Mouse (Mus musculus) embryonic stem cell, embryonic (primary cell): Measurements from ENCODE around the gene Polr2h.

Source experiments
- CTCF ChIA-PET, 4 experiments: fragments of 300-600 bp in 2 of 4; fragments of 350-600 bp in 2 of 4; sonication (Branson Sonifier 250); formaldehyde crosslinking; loops; one replicate each; lab custom pipeline; 2022; ENCODE audit warnings: inconsistent platforms in 2 of 4; lab: Charles Lee
- POLR2A ChIA-PET, 4 experiments: fragments of 300-600 bp in 2 of 4; fragments of 350-600 bp in 2 of 4; sonication (Branson Sonifier 250); formaldehyde crosslinking; loops; one replicate each; lab custom pipeline; 2022; ENCODE audit warnings: antibody characterized with exemption in 4 of 4, inconsistent platforms in 1 of 4; lab: Charles Lee

Gene Polr2h

GRCm38 (mm10) chr16:20717181-20717977, at the start of gene Polr2h, which contains the start of gene Clcn2:
Gene Polr2h (plus strand): TSS chr16:20717665.
Gene Clcn2 (minus strand): TSS chr16:20717746.
- ChIA-PET POLR2A (interaction anchor here (0.6 to 9.0 kb wide), 103 partner anchors 8 to 1444 kb away, joined by 3 to 116 read pairs (median 4); partner anchors contain the start of genes Abcf3 (in 3 of the 4), Abcc5 (in 2 of the 4), Alg3 (in 2 of the 4) and Ap2m1 (in 2 of the 4)), CTCF (interaction anchor here (0.5 to 3.8 kb wide), 41 partner anchors 8 to 834 kb away, joined by 3 to 30 read pairs (median 4); partner anchors contain the start of genes Thpo (in 2 of the 4), Ephb3 (in 1 of the 4) and Fam131a (in 1 of the 4))

GRCm38 (mm10) chr16:20668013-20668412, 49.5 kb upstream of the Polr2h start, which contains the start of gene Eif4g1:
Gene Eif4g1 (plus strand): TSS chr16:20668313.
- CTCF ChIA-PET, result interaction anchor here in 3 of 4 experiments (0.6 to 1.3 kb wide), 9 partner anchors 10 to 382 kb away, joined by 3 to 6 read pairs (median 4); no protein-coding TSS in a partner anchor

GRCm38 (mm10) chr16:20670291-20670690, 47.2 kb upstream of the Polr2h start:
- CTCF ChIA-PET, result interaction anchor here in 1 of 4 experiments (0.6 kb wide), 1 partner anchor 18 kb away, joined by 3 read pairs; no protein-coding TSS in a partner anchor
- POLR2A ChIA-PET, result interaction anchor here in 2 of 4 experiments (0.7 to 14.8 kb wide), 8 partner anchors 12 to 1933 kb away, joined by 3 to 298 read pairs (median 6); partner anchors contain the start of genes Ap2m1 (in 1 of the 2), Eif2b5 (in 1 of the 2), Fam131a (in 1 of the 2) and Psmd2 (in 1 of the 2)

More at GRCm38 (mm10) chr16:20668013-20668412, 49.5 kb upstream of the Polr2h start, which contains the start of gene Eif4g1:
- POLR2A ChIA-PET, result interaction anchor here in 3 of 4 experiments (0.6 to 7.1 kb wide), 21 partner anchors 8 to 1871 kb away, joined by 3 to 53 read pairs (median 4); partner anchors contain the start of genes Abcf3 (in 1 of the 3), Eif2b5 (in 1 of the 3) and Psmd2 (in 1 of the 3)

- POLR2A ChIA-PET, result interaction anchor here (0.6 to 14.8 kb wide), 79 partner anchors 8 to 1312 kb away, joined by 3 to 298 read pairs (median 5); partner anchors contain the start of genes Fam131a (in 4 of the 4), Abcf3 (in 3 of the 4), Clcn2 (in 3 of the 4) and Polr2h (in 3 of the 4)
- CTCF ChIA-PET, result interaction anchor here (0.6 to 1.4 kb wide), 7 partner anchors 30 to 518 kb away, joined by 3 to 4 read pairs (median 3); partner anchors contain the start of genes Alg3 (in 2 of the 4), Clcn2 (in 2 of the 4), Eef1akmt4 (in 2 of the 4) and Gm49333 (in 2 of the 4)
Observed at GRCm38 (mm10) chr16:20671886-20672285, 45.6 kb upstream of the Polr2h start.

DNA sequence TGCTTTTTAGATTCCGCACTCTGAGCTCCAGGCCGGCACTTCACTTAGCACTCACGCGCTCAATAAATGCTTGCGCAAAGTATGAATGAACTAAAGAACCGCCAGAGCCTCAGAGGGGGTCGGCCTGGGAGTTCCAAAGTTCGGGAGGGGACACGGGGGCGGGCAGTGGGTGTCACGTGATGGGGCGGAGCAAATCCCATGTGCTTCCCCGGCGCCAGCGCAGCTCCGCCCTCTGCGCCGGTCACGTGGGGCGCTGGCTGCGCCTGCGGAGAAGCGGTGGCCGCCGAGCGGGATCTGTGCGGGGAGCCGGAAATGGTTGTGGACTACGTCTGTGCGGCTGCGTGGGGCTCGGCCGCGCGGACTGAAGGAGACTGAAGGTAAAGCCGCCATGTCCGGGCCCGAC, 45.0 kb upstream of the Polr2h start:
- ChIA-PET CTCF (interaction anchor here (0.6 to 1.4 kb wide), 7 partner anchors 30 to 517 kb away, joined by 3 to 4 read pairs (median 3); partner anchors contain the start of genes Alg3 (in 2 of the 4), Clcn2 (in 2 of the 4), Eef1akmt4 (in 2 of the 4) and Gm49333 (in 2 of the 4)), POLR2A (interaction anchor here (0.6 to 14.8 kb wide), 78 partner anchors 8 to 1311 kb away, joined by 3 to 298 read pairs (median 5); partner anchors contain the start of genes Fam131a (in 4 of the 4), Clcn2 (in 3 of the 4), Polr2h (in 3 of the 4) and Psmd2 (in 3 of the 4))

- POLR2A ChIA-PET, result interaction anchor here (0.5 to 14.8 kb wide), 79 partner anchors 9 to 1795 kb away, joined by 3 to 298 read pairs (median 5); partner anchors contain the start of genes Alg3 (in 3 of the 4), Clcn2 (in 3 of the 4), Dvl3 (in 3 of the 4) and Eef1akmt4 (in 3 of the 4)
Observed at GRCm38 (mm10) chr16:20672965-20673705, 44.3 kb upstream of the Polr2h start.

GRCm38 (mm10) chr16:20673706-20674303, 43.7 kb upstream of the Polr2h start:
- ChIA-PET POLR2A (interaction anchor here (0.5 to 14.8 kb wide), 64 partner anchors 8 to 1796 kb away, joined by 3 to 298 read pairs (median 5); partner anchors contain the start of genes Alg3 (in 3 of the 4), Eef1akmt4 (in 3 of the 4), Fam131a (in 3 of the 4) and Gm49333 (in 3 of the 4)), CTCF (interaction anchor here (0.7 to 1.2 kb wide), 5 partner anchors 20 to 531 kb away, joined by 3 to 6 read pairs (median 3); partner anchors contain the start of genes Clcn2 (in 1 of the 4), Ephb3 (in 1 of the 4), Fam131a (in 1 of the 4) and Polr2h (in 1 of the 4))

More at GRCm38 (mm10) chr16:20672965-20673705, 44.3 kb upstream of the Polr2h start:
- CTCF ChIA-PET, result interaction anchor here (0.7 to 1.4 kb wide), 7 partner anchors 20 to 531 kb away, joined by 3 to 6 read pairs (median 3); partner anchors contain the start of genes Clcn2 (in 2 of the 4), Polr2h (in 2 of the 4), Alg3 (in 1 of the 4) and Eef1akmt4 (in 1 of the 4)

GRCm38 (mm10) chr16:20675213-20675612, 42.3 kb upstream of the Polr2h start:
- CTCF ChIA-PET, result no interaction called here
- POLR2A ChIA-PET, result interaction anchor here in 2 of 4 experiments (0.6 to 14.8 kb wide), 17 partner anchors 8 to 177 kb away, joined by 3 to 298 read pairs (median 13); partner anchors contain the start of genes Fam131a (in 2 of the 2), Clcn2 (in 1 of the 2), Dvl3 (in 1 of the 2) and Eif2b5 (in 1 of the 2)

- POLR2A ChIA-PET, result interaction anchor here (0.5 to 14.8 kb wide), 36 partner anchors 8 to 716 kb away, joined by 3 to 298 read pairs (median 4); partner anchors contain the start of genes Eif4g1 (in 2 of the 4), Fam131a (in 2 of the 4), Abcf3 (in 1 of the 4) and Alg3 (in 1 of the 4)
Observed at GRCm38 (mm10) chr16:20676702-20677101, 40.8 kb upstream of the Polr2h start.

DNA sequence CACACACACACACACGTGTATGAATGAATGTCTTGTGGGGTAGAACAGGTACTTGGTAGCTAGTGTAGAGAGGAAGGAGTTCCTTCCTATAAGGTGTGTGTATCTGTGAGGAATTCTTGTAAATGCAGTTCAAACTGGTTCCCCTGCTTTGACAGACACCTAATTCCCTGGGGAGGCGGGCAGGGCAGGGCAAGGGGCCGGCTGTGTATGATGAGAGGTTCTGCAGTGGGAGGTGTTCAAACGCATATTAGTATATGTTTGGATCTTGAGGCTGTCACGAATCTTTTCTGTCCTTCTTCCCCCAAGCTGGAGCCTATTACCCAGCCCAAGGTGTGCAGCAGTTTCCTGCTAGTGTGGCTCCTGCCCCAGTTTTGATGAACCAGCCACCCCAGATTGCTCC, 40.1 kb upstream of the Polr2h start:
- ChIA-PET CTCF (interaction anchor here in 3 of 4 experiments (0.5 to 1.6 kb wide), 3 partner anchors 25 to 184 kb away, joined by 3 to 6 read pairs (median 6); no protein-coding TSS in a partner anchor), POLR2A (interaction anchor here (0.6 to 14.8 kb wide), 38 partner anchors 9 to 999 kb away, joined by 3 to 298 read pairs (median 4); partner anchors contain the start of genes Fam131a (in 3 of the 4), Eif4g1 (in 2 of the 4), Abcf3 (in 1 of the 4) and Alg3 (in 1 of the 4))

More at GRCm38 (mm10) chr16:20676702-20677101, 40.8 kb upstream of the Polr2h start:
- CTCF ChIA-PET, result interaction anchor here (0.5 to 1.6 kb wide), 5 partner anchors 25 to 167 kb away, joined by 3 to 9 read pairs (median 6); no protein-coding TSS in a partner anchor

DNA sequence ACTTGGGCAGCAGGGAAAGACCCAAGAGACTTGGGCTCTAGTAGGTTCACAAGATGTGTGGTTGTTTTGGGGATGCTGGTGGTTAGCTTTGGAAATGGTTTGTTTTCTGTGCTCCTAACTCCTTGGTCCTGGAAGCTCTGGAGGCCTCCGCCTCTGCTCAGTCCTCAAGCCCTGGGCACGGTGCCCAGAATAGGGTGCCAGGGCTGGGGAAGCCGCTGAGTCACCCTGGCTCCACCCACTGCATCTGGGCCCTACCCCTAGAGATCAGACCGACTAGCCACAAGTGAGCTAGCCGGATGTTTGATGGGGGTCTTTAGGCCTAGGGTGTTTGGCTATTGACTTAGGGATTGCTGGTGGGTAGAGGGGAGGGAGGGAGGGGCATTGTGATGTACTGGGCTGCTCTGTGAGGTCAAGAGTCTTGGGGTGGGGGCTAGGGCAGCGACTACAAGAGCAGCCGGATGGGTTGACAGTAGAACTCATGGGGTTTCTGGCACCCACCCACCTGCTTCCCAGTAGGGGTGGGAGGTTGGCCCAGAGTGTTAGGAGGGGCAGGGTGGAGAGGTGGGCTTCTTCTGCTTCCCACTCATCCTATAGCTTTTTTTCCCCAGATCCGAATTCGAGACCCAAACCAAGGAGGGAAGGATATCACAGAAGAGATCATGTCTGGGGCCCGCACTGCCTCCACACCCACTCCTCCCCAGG, 39.3 kb upstream of the Polr2h start:
- ChIA-PET CTCF (interaction anchor here in 2 of 4 experiments (0.6 to 1.6 kb wide), 2 partner anchors 24 to 143 kb away, joined by 6 to 7 read pairs; partner anchors contain the start of gene Ap2m1 (in 1 of the 2)), POLR2A (interaction anchor here (0.6 to 14.8 kb wide), 29 partner anchors 9 to 999 kb away, joined by 3 to 298 read pairs (median 4); partner anchors contain the start of genes Fam131a (in 3 of the 4), Eif4g1 (in 2 of the 4), Psmd2 (in 2 of the 4) and Abcf3 (in 1 of the 4))

GRCm38 (mm10) chr16:20690774-20691173, 26.7 kb upstream of the Polr2h start:
- POLR2A ChIA-PET, result interaction anchor here (0.6 to 14.3 kb wide), 22 partner anchors 10 to 192 kb away, joined by 3 to 298 read pairs (median 4); partner anchors contain the start of genes Dvl3 (in 2 of the 4), Abcf3 (in 1 of the 4), Eif2b5 (in 1 of the 4) and Eif4g1 (in 1 of the 4)

DNA sequence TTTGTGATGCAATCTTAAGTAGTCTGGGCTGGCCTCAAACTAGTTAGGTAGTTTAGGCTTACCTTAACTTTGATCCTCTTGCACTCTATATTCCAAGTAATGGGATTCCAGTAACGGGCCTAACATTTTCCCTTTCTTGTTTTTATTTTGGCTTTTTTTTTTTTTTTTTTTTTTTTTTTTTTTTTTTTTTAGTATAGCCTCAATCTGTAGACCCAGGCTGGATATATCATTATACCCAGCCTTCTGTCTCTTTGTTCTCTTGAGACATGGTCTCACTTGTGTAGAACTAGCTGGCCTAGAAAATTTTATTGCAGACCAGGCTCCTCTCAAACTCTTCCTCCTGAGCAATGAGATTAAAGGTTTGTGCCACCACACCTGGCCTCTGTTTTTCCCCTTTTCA, 25.8 kb upstream of the Polr2h start:
- CTCF ChIA-PET, result interaction anchor here in 1 of 4 experiments (1.4 kb wide), 1 partner anchor 11 kb away, joined by 6 read pairs; no protein-coding TSS in a partner anchor

More at GRCm38 (mm10) chr16:20690774-20691173, 26.7 kb upstream of the Polr2h start:
- CTCF ChIA-PET, result interaction anchor here in 1 of 4 experiments (0.8 kb wide), 1 partner anchor 175 kb away, joined by 3 read pairs; no protein-coding TSS in a partner anchor

More for the DNA sequence above, 25.8 kb upstream of the Polr2h start:
- POLR2A ChIA-PET, result interaction anchor here (0.6 to 14.3 kb wide), 19 partner anchors 8 to 701 kb away, joined by 3 to 298 read pairs (median 4); partner anchors contain the start of genes Abcf3 (in 1 of the 4), Clcn2 (in 1 of the 4), Dvl3 (in 1 of the 4) and Eif4g1 (in 1 of the 4)
